Mouse (Mus musculus): Measurements from ENCODE around the gene 2610318N02Rik. TPM values are rescaled to one million over a fixed set of nuclear protein-coding genes. Genes with fewer than 3 reads are reported as not detected.

Gene 2610318N02Rik
- polyA plus RNA-seq, 1 experiment from 2014 or later: 13.1 TPM

DNA sequence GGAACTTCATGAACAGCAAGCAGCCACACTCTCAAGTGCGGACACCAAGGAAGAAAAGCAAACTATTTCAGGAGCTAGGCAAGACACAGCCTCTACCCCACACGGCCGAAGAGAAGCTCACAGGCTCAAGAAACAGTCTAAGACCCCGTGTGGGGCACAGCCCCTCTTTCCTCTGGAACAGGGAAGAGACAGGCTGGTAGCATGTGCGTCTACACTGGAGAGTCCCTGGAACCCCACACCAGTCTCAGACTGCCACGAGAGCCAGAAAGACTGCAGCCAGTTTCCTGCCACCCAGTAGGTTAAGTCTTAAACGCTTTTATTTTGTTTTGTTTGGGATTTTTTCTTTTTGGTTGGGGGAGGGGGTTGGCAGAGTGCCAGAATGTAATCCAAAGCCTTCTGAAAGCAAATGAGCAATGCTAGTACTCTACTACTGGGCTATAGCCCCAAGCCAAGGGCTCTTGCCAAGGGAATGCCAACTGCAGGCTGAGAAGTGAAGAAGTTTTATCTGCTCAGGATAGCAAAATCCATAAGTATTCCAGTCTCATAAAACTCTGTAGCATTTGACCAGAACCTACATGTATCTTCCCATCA is 22.2 kb downstream of the 2610318N02Rik start:
- Histone ChIP-seq H3K4me1 (peaks cover 7% of the 10 kb centered on the region; the same call in 1 of the 2 replicates), H3K9me3 (replicated peaks) (no peaks in the 10 kb centered on the region), H3K27ac (replicated peaks) (no peak overlapping the region), H3K36me3 (peaks cover 75% of the 10 kb centered on the region), H3K27me3 (replicated peaks) (no peaks in the 10 kb centered on the region), H3K4me3 (replicated peaks) (no peak overlapping the region), H3K9ac (replicated peaks) (no peak overlapping the region), H3K4me2 (no peak overlapping the region)
- ATAC-seq (ENCODE audit: low FRiP score): no peak
- 66% methylated on average over 7 of the region's 7 CpGs for WGBS

DNA sequence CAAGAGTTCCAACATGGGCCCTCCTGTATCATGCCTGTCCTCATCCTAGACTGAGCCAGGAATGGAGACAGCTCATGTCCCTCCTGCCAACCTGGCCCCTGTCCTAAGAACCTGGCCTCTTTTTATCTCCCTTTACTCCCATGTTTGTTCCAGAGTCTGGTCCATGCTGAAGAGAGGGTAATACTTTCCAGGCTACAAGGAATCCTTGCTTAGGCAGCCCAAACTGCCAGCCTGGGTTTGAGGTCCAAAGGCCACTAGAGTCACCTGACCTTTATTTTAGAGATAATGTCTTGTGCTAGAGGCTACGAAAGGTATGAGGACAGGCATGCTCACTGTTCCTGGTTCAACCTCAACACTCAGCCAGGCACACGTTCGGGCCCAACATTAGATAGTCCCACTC is 28.0 kb downstream of the 2610318N02Rik start:
- no peak for ATAC-seq (ENCODE audit: low FRiP score)
- H3K27ac ChIP-seq (replicated peaks): no peak overlapping the region
- H3K9me3 ChIP-seq (replicated peaks): no peaks in the 10 kb centered on the region
- no peaks in the 10 kb centered on the region for H3K27me3 ChIP-seq (replicated peaks)
- peaks cover 87% of the 10 kb centered on the region for H3K36me3 ChIP-seq
- no peak overlapping the region for H3K4me3 ChIP-seq (replicated peaks)
- H3K4me2 ChIP-seq: no peak overlapping the region
- H3K4me1 ChIP-seq: no peaks in the 10 kb centered on the region
- 97% methylated on average over 3 of the region's 3 CpGs for WGBS
- H3K9ac ChIP-seq (replicated peaks): no peak overlapping the region

GRCm38 (mm10) chr16:17088346-17088745 is 36.6 kb downstream of the 2610318N02Rik start:
- no peak for ATAC-seq (ENCODE audit: low FRiP score)
- peaks cover 96% of the 10 kb centered on the region for H3K36me3 ChIP-seq
- H3K27ac ChIP-seq (replicated peaks): no peak overlapping the region; the same call in 1 of the 2 replicates
- H3K9me3 ChIP-seq (replicated peaks): no peaks in the 10 kb centered on the region
- H3K4me2 ChIP-seq: no peak overlapping the region
- no peak overlapping the region for H3K9ac ChIP-seq (replicated peaks)
- no peaks in the 10 kb centered on the region for H3K4me1 ChIP-seq
- H3K4me3 ChIP-seq (replicated peaks): no peak overlapping the region
- 66% methylated on average over 3 of the region's 3 CpGs for WGBS
- H3K27me3 ChIP-seq (replicated peaks): no peaks in the 10 kb centered on the region

- Histone ChIP-seq H3K27ac (replicated peaks) (no peak overlapping the region), H3K36me3 (peaks cover 92% of the 10 kb centered on the region), H3K4me3 (replicated peaks) (no peak overlapping the region), H3K9ac (replicated peaks) (no peak overlapping the region), H3K4me2 (no peak overlapping the region), H3K9me3 (replicated peaks) (no peaks in the 10 kb centered on the region), H3K4me1 (no peaks in the 10 kb centered on the region), H3K27me3 (replicated peaks) (no peaks in the 10 kb centered on the region)
- 65% methylated on average over 13 of the region's 13 CpGs for WGBS
- no peak for ATAC-seq (ENCODE audit: low FRiP score)
Measured at GRCm38 (mm10) chr16:17086669-17087193, 38.2 kb downstream of the 2610318N02Rik start.

DNA sequence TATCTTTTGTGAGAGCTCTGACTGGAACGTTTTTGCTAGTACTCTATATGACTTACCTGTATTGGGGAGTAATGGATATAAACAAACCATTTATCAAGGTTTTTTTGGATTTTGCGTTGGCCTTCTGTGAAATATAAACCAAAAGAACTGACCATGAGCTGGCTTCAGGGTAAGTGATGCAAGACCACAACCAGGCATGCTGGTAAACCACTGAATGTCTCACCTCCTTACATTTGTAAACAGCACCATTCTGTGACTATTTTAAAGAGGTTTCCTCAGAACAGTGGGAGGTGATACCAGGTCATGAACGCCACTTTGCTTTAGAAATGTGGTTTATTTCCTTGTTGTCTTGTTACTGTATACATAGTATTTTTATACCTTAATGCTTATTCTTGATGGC is 38.7 kb downstream of the 2610318N02Rik start:
- Histone ChIP-seq H3K4me3 (replicated peaks) (no peak overlapping the region), H3K27me3 (replicated peaks) (no peaks in the 10 kb centered on the region), H3K9me3 (replicated peaks) (no peaks in the 10 kb centered on the region), H3K27ac (replicated peaks) (no peak overlapping the region), H3K36me3 (peaks cover 92% of the 10 kb centered on the region), H3K4me1 (no peaks in the 10 kb centered on the region), H3K9ac (replicated peaks) (no peak overlapping the region), H3K4me2 (no peak overlapping the region)
- no peak for ATAC-seq (ENCODE audit: low FRiP score)
- 92% methylated on average over 3 of the region's 3 CpGs for WGBS

GRCm38 (mm10) chr16:17085636-17086035 is 39.3 kb downstream of the 2610318N02Rik start:
- H3K27me3 ChIP-seq (replicated peaks): no peaks in the 10 kb centered on the region
- no peaks in the 10 kb centered on the region for H3K9me3 ChIP-seq (replicated peaks)
- H3K9ac ChIP-seq (replicated peaks): no peak overlapping the region
- 93% methylated on average over 4 of the region's 4 CpGs for WGBS
- no peak overlapping the region for H3K27ac ChIP-seq (replicated peaks)
- no peak overlapping the region for H3K4me2 ChIP-seq
- peaks cover 87% of the 10 kb centered on the region for H3K36me3 ChIP-seq
- no peak overlapping the region for H3K4me3 ChIP-seq (replicated peaks)
- no peaks in the 10 kb centered on the region for H3K4me1 ChIP-seq
- ATAC-seq (ENCODE audit: low FRiP score): no peak

DNA sequence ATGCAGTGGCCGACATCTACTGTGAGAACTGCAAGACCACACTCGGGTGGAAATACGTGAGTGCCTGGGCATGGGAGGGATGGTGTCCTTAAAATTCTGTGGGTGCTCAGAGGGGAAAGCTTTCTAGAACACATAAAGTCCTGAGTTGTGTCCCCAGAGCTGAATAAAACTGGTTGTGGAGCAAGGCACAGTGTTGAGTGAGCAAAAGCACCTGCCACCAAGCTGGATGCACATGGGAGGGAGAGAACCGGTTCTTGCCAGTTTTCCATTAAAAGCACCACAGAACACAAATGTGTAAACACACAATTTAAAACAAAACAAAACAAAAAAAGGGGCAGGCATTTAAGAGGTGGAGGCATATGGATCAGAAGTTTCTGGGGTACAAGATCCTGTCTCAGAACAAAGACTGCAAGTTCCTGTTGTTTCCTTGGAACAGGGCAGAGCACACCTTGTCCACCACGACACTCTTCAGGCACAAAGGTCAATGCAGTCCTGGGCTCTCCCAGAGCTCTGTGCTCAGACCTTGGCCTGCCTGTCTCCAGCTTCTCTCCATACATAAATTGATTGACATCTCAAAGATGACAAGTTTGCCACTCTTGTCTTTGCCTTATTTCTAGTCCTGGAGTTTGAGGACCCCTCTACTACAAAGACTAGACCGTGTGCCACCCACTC is 42.7 kb downstream of the 2610318N02Rik start:
- Histone ChIP-seq H3K4me3 (replicated peaks) (no peak overlapping the region), H3K4me1 (no peaks in the 10 kb centered on the region), H3K9ac (replicated peaks) (no peak overlapping the region), H3K9me3 (replicated peaks) (no peaks in the 10 kb centered on the region), H3K36me3 (peaks cover 65% of the 10 kb centered on the region), H3K27ac (replicated peaks) (no peak overlapping the region), H3K4me2 (no peak overlapping the region), H3K27me3 (replicated peaks) (no peaks in the 10 kb centered on the region)
- WGBS: 85% methylated on average over 6 of the region's 6 CpGs
- ATAC-seq (ENCODE audit: low FRiP score): no peak

- Histone ChIP-seq H3K4me3 (replicated peaks) (no peak overlapping the region), H3K9ac (replicated peaks) (no peak overlapping the region), H3K27me3 (replicated peaks) (no peaks in the 10 kb centered on the region), H3K4me1 (peaks cover 5% of the 10 kb centered on the region; the same call in 1 of the 2 replicates), H3K4me2 (no peak overlapping the region), H3K9me3 (replicated peaks) (no peaks in the 10 kb centered on the region), H3K36me3 (peaks cover 36% of the 10 kb centered on the region), H3K27ac (replicated peaks) (no peak overlapping the region)
- ATAC-seq (ENCODE audit: low FRiP score): no peak
- WGBS: 81% methylated on average over 7 of the region's 7 CpGs
Measured at GRCm38 (mm10) chr16:17078101-17078500, 46.9 kb downstream of the 2610318N02Rik start.

- ATAC-seq (ENCODE audit: low FRiP score): no peak
- Histone ChIP-seq H3K36me3 (peaks cover 27% of the 10 kb centered on the region), H3K27ac (replicated peaks) (no peak overlapping the region), H3K4me1 (peaks cover 15% of the 10 kb centered on the region), H3K4me2 (no peak overlapping the region), H3K9ac (replicated peaks) (no peak overlapping the region), H3K4me3 (replicated peaks) (no peak overlapping the region), H3K9me3 (replicated peaks) (no peaks in the 10 kb centered on the region), H3K27me3 (replicated peaks) (no peaks in the 10 kb centered on the region)
Measured at GRCm38 (mm10) chr16:17076869-17077268, 48.1 kb downstream of the 2610318N02Rik start.

DNA sequence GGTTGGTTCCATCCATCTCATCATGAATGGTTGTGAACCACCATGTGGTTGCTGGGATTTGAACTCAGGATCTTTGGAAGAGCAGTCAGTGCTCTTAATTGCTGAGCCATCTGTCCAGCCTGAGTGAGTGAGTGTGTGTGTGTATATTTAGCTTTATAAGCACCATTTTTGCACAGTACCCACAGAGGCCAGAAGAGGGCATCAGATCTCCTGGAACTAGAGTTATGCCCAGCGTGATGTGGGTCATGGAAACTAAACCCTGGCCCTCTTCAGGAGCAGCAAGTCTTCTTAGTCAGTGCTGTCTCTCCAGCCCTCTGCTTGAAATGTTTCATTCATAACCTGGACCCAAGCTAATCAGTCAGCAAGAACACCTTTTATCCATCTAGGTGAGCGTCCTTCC is 48.7 kb downstream of the 2610318N02Rik start:
- Histone ChIP-seq H3K9ac (replicated peaks) (no peak overlapping the region), H3K4me1 (peaks cover 19% of the 10 kb centered on the region), H3K36me3 (peaks cover 24% of the 10 kb centered on the region), H3K27me3 (replicated peaks) (no peaks in the 10 kb centered on the region), H3K4me2 (no peak overlapping the region), H3K9me3 (replicated peaks) (no peaks in the 10 kb centered on the region), H3K4me3 (replicated peaks) (no peak overlapping the region), H3K27ac (replicated peaks) (no peak overlapping the region)
- 98% methylated on average over 2 of the region's 2 CpGs for WGBS
- no peak for ATAC-seq (ENCODE audit: low FRiP score)

GRCm38 (mm10) chr16:17073000-17073399 is 52.0 kb downstream of the 2610318N02Rik start:
- ATAC-seq (ENCODE audit: low FRiP score): no peak
- Histone ChIP-seq H3K36me3 (peaks cover 13% of the 10 kb centered on the region), H3K4me2 (no peak overlapping the region), H3K4me1 (peaks cover 27% of the 10 kb centered on the region), H3K9ac (replicated peaks) (no peak overlapping the region), H3K27ac (replicated peaks) (no peak overlapping the region), H3K4me3 (replicated peaks) (no peak overlapping the region), H3K9me3 (replicated peaks) (no peaks in the 10 kb centered on the region), H3K27me3 (replicated peaks) (no peaks in the 10 kb centered on the region)
- 91% methylated on average over 7 of the region's 7 CpGs for WGBS

DNA sequence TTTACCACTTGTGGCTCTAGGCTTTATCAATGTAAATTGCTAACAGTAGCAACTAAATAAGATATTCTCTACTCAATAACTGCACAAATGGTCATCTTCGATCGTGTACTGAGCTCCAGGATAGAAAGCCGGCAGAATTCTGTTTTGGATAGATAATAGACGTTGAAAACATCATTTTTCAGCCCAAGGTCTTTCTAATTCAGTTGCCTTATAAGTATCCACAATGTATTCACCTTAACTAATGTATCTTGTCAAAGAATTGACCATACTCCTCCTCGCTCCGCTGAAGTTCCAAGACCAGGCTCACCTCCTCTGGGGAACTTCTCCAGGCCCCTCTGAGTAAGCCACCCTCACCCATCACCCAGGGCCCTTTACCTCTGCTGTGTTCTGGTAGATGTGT is 54.3 kb downstream of the 2610318N02Rik start:
- peak overlapping the region; percentile 75; the same call in 1 of the 2 replicates for H3K9ac ChIP-seq (replicated peaks)
- 49% methylated on average over 6 of the region's 6 CpGs for WGBS
- H3K36me3 ChIP-seq: peaks cover 10% of the 10 kb centered on the region
- H3K4me3 ChIP-seq (replicated peaks): peak overlapping the region; percentile 86
- H3K27ac ChIP-seq (replicated peaks): 0 out of 2 replicates have a peak overlapping the region, but pooled peaks have one; percentile 18
- no peak for ATAC-seq (ENCODE audit: low FRiP score)
- no peaks in the 10 kb centered on the region for H3K9me3 ChIP-seq (replicated peaks)
- peak overlapping the region; percentile 79 for H3K4me2 ChIP-seq
- H3K4me1 ChIP-seq: peaks cover 27% of the 10 kb centered on the region
- H3K27me3 ChIP-seq (replicated peaks): no peaks in the 10 kb centered on the region
